Mouse (Mus musculus) embryonic facial prominence, embryonic 11.5 days (tissue): ENCODE measurements around the gene Angptl4. TPM values are rescaled to one million over a fixed set of nuclear protein-coding genes. Genes with fewer than 3 reads are reported as not detected.
A peak's percentile ranks its signal among the peaks of the same experiment; 100 is the strongest.
"Not testable (repeated sequence)": the region's sequence is repeated elsewhere in the genome, so short reads cannot be mapped to it uniquely, and the experiment has no call there.

Source experiments
- ATAC-seq: fragments of 200-750 bp; cut with Nextera tagmentation; replicated peaks from 2 replicates; pipeline ENCODE4 v1.8.0; 2017; ENCODE audit warnings: low read depth; ENCODE audit not compliant: insufficient number of reproducible peaks, low FRiP score, low TSS enrichment
- DNase-seq: peaks from one replicate; pipeline ENCODE4 v3.0.0-alpha.2; 2015; ENCODE audit warnings: low spot score
- H3K27ac ChIP-seq: fragments of 300-500 bp; sonication (generic); replicated peaks from 2 replicates; pipeline ENCODE4 v1.5.1; 2014; ENCODE audit warnings: mild to moderate bottlenecking, low read depth, low read length, control low read depth
- H3K27me3 ChIP-seq: fragments of 300-500 bp; sonication (generic); 2 replicates; pipeline ENCODE4 v1.6.1; 2014; ENCODE audit warnings: mild to moderate bottlenecking, low read length, moderate library complexity, mixed read lengths; ENCODE audit not compliant: control insufficient read depth, insufficient read depth
- H3K36me3 ChIP-seq: fragments of 300-500 bp; sonication (generic); replicated peaks from 2 replicates; pipeline ENCODE4 v1.6.1; 2014; ENCODE audit warnings: low read depth, mild to moderate bottlenecking, low read length, moderate library complexity, mixed read lengths; ENCODE audit not compliant: control insufficient read depth, insufficient read depth
- H3K4me1 ChIP-seq: fragments of 300-500 bp; sonication (generic); 2 replicates; pipeline ENCODE4 v1.6.1; 2014; ENCODE audit warnings: low read length, mixed read lengths; ENCODE audit not compliant: control insufficient read depth, insufficient read depth
- H3K4me2 ChIP-seq: fragments of 300-500 bp; sonication (generic); 2 replicates; pipeline ENCODE4 v1.6.1; 2014; ENCODE audit warnings: low read depth, mild to moderate bottlenecking, control low read depth, low read length, moderate library complexity
- H3K4me3 ChIP-seq: fragments of 300-500 bp; sonication (generic); 2 replicates; pipeline ENCODE4 v1.5.1; 2014; ENCODE audit warnings: low read depth, low read length, control low read depth
- H3K9ac ChIP-seq: fragments of 300-500 bp; sonication (generic); replicated peaks from 2 replicates; pipeline ENCODE4 v1.6.1; 2014; ENCODE audit warnings: mild to moderate bottlenecking, control low read depth, low read length
- H3K9me3 ChIP-seq: fragments of 300-500 bp; sonication (generic); replicated peaks from 2 replicates; pipeline ENCODE4 v1.6.1; 2016; ENCODE audit warnings: mild to moderate bottlenecking, low read length, inconsistent platforms, mixed read lengths; ENCODE audit not compliant: control insufficient read depth
- whole genome bisulfite sequencing: fragments of 180-500 bp; shearing (Covaris S2); extraction: QIAGEN DNeasy Blood & Tissue Kit; methylation state at CpG from one replicate; pipeline ENCODE4 v1.1.7; 2014; 5-methylcytosine and 5-hydroxymethylcytosine counted together
- polyA plus RNA-seq: library from polyadenylated mRNA; unstranded; fragments of >200 nt; fragmentation: Nextera tagmentation; extraction: Ambion mirVana; gene quantifications from 2 replicates; pipeline ENCODE4 v1.2.1, GENCODE M21; 2014

Gene Angptl4
- polyA plus RNA-seq, 1 experiment from 2014 or later = 44.5 TPM

DNA sequence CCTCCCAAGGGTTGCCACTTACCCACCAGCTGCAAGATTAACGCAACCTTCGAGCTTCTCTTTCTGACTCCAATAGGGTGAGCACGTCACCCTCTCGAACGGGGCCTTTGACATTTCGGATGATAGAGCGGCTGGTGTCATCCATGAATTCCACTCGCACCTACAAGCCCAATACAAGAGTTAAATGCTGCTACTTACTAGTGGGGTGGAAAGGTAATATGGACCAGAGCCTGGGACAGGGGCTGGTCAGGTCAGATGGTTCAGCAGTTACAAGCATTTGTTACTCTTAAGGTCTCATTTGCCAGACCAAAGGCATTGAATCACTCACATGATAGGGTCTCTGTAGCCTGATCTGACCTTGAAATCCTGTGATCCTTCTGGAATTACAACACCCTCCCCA is 41.5 kb upstream of the Angptl4 start:
- 82% methylated on average over 8 of the region's 8 CpGs for WGBS
- H3K27me3 ChIP-seq, H3K4me1 ChIP-seq, H3K27ac ChIP-seq, H3K36me3 ChIP-seq, ATAC-seq, H3K9me3 ChIP-seq, DNase-seq: not testable (repeated sequence)
- peak overlapping the region; percentile 72 for H3K4me2 ChIP-seq
- peak overlapping the region; percentile 80 for H3K9ac ChIP-seq
- H3K4me3 ChIP-seq = peak overlapping the region; percentile 69

DNA sequence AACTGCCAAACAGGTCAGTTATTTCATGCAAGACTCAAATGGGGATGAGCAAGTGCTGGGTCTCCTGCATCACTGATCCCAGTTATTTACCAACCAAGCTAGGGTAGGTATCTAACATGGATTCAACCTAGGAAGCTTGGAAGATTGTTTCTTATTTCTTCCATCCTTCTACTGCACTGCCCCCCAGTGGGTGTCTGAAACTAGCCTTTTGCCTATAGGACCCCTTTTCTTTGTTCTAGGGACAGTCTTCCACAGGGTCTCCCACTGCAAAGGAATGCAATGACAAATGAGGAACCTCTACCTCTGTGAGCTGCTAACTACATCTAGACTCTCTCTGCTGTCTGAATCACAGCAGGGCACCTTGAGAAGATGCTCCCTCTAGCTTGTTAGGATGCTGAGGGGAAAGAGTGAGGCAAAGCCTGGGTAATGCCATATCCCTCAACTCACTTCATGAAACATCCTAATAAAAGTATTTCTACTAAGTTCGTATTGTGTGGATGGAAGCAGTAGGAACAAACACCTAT is 40.9 kb upstream of the Angptl4 start:
- peaks cover 2% of the 10 kb centered on the region; the same call in 1 of the 2 replicates for H3K36me3 ChIP-seq
- H3K4me3 ChIP-seq = no peak overlapping the region
- ATAC-seq (no peak), DNase-seq (no peak)
- 84% methylated on average over 1 of the region's 1 CpGs for WGBS
- peaks cover 3% of the 10 kb centered on the region for H3K4me1 ChIP-seq
- H3K27me3 ChIP-seq = no peaks in the 10 kb centered on the region
- H3K9me3 ChIP-seq = no peaks in the 10 kb centered on the region
- H3K4me2 ChIP-seq = peak overlapping the region; percentile 14; the same call in 1 of the 2 replicates
- no peak overlapping the region for H3K9ac ChIP-seq
- no peak overlapping the region for H3K27ac ChIP-seq

DNA sequence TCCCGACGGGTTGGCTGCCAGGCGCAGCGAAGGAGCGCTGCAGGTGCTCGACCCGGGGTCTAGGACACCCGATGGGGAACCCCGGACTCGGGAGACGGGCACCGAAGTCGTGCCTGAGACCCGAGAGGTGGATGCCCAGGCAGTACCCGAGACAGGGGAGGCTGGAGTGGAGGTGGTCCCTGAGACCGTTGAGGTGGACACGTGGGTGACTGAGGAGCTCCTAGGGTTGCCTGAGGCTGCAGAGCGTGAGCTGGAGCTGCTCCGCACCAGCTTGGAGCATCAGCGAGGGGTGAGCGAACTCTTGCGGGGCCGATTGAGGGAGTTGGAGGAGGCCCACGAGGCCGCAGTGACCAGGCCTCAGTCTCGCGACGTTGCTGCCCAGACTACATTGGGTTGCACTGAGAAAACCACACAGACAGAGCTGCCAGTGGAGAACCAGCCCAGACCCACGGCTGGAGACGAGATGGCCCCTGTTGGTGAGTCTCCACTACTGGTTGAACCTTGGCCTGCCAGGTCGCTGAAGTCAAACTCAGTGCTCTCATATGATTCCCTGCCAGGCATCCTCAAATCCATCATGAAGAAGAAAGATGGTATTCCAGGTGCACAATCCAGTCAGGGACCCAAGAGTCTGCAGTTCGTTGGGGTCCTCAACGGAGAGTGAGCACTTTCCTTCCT is 36.5 kb upstream of the Angptl4 start:
- Histone ChIP-seq H3K9ac (peak overlapping the region; percentile 85), H3K4me3 (peak overlapping the region; percentile 57), H3K4me1 (peaks cover 6% of the 10 kb centered on the region; the same call in 1 of the 2 replicates), H3K9me3 (no peaks in the 10 kb centered on the region), H3K36me3 (peaks cover 2% of the 10 kb centered on the region), H3K4me2 (peak overlapping the region; percentile 96), H3K27me3 (no peaks in the 10 kb centered on the region), H3K27ac (peak overlapping the region; percentile 70)
- ATAC-seq = peak; percentile 60
- no peak for DNase-seq
- WGBS = 20% methylated on average over 33 of the region's 33 CpGs

DNA sequence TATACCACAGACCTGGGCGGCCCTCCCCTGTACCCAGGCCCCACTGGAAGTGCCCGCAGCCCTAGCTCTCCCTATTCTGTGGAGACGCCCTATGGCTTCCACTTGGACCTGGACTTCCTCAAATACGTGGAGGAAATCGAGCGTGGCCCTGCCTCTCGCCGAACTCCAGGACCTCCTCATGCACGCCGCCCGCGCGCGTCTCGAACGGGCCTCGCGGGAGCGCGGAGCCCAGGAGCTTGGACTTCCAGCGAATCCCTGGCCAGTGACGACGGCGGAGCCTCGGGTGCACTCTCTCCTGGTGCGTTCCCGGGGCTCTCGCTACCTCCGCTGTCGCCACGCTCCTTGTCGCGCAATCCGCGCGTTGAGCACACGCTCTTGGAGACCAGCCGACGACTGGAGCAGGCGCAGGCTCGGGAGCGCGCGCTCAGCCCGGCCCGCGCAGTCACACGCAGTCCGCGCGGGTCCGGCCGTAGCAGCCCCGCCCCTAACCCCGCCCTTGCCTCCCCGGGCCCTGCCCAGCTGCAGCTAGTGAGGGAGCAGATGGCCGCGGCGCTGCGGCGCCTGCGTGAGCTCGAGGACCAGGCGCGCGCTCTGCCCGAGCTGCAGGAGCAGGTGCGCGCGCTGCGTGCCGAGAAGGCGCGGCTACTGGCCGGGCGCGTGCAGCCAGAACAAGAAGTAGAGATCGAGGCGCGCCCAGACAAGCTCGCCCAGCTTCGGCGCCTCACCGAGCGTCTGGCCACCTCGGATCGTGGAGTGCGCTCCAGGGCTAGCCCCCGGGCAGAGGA is 35.7 kb upstream of the Angptl4 start:
- DNase-seq = peak; percentile 97
- Histone ChIP-seq H3K9me3 (no peaks in the 10 kb centered on the region), H3K27me3 (no peaks in the 10 kb centered on the region), H3K4me3 (peak overlapping the region; percentile 57), H3K4me2 (peak overlapping the region; percentile 96), H3K36me3 (peaks cover 2% of the 10 kb centered on the region), H3K27ac (peak overlapping the region; percentile 70), H3K9ac (peak overlapping the region; percentile 85), H3K4me1 (peaks cover 6% of the 10 kb centered on the region; the same call in 1 of the 2 replicates)
- peak; percentile 91 for ATAC-seq
- WGBS = under 1% methylated on average over 89 of the region's 89 CpGs

DNA sequence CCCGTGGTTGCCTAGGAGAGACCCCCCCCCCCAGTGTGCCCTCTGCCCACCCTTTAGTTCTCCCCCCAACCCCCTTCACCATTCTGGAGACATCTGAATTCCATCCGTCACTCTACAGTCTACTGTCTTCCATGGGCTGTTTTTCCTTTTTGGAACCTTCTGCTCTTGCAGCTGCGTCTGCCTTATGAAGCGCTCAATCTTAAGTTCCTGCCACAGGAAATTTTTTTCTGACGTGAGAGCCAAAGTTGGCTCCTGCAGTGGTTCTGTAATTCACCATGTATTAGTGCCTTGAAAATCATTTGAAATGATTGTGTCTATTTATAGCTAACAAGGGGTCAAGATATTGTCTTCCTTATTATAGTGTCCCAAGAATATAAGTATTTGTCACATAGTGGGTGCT is 35.0 kb upstream of the Angptl4 start:
- no peak overlapping the region for H3K9ac ChIP-seq
- 83% methylated on average over 5 of the region's 5 CpGs for WGBS

DNA sequence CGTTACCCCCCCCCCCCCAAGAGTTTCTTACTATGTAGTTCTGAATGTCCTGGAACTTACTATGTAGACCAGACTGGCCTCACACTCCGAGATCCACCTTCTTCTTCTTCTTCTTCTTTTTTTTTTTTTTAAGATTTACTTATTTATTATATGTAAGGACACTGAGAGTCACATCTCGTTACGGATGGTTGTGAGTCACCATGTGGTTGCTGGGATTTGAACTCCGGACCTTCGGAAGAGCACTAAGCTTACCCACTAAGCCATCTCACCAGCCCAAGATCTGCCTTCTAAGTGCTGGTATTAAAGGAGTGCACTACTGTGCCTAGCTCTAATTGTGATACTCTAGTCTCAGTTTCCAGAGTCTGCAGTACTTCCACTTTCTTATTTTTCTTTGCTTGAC is 33.8 kb upstream of the Angptl4 start:
- no peak overlapping the region for H3K9ac ChIP-seq
- no peak overlapping the region for H3K4me3 ChIP-seq
- no peak overlapping the region for H3K27ac ChIP-seq
- H3K4me2 ChIP-seq = no peak overlapping the region
- no peak for DNase-seq
- H3K9me3 ChIP-seq = no peaks in the 10 kb centered on the region
- WGBS = 91% methylated on average over 6 of the region's 6 CpGs
- no peak for ATAC-seq
- peaks cover 6% of the 10 kb centered on the region; the same call in 1 of the 2 replicates for H3K4me1 ChIP-seq
- H3K27me3 ChIP-seq = no peaks in the 10 kb centered on the region
- H3K36me3 ChIP-seq = peaks cover 2% of the 10 kb centered on the region

More for the DNA sequence above, 35.0 kb upstream of the Angptl4 start:
- DNase-seq (no peak), ATAC-seq (no peak)
- no peaks in the 10 kb centered on the region for H3K9me3 ChIP-seq
- no peaks in the 10 kb centered on the region for H3K27me3 ChIP-seq
- peak overlapping the region; percentile 96 for H3K4me2 ChIP-seq
- peaks cover 6% of the 10 kb centered on the region; the same call in 1 of the 2 replicates for H3K4me1 ChIP-seq
- peaks cover 2% of the 10 kb centered on the region for H3K36me3 ChIP-seq
- no peak overlapping the region for H3K27ac ChIP-seq
- no peak overlapping the region for H3K4me3 ChIP-seq

DNA sequence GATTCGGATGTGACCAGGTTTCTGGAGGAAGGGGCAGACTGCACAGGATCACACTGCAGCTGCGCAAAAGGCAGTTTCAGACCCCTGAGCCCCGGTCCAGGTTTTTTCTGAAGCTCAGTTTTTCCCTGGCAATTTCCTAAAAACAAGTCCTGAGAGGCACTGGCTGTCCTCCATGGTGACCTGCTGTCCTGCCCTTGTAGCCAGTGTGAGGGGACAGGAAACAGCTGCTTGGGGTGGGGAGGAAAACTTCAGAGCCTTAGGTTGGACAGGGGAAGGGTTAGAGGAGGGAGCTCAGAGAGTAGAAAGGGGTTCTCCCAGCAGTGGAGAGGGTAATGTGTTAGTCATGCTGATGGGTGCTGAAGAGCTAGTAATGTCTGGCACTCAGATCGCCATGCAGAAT is 31.4 kb upstream of the Angptl4 start:
- Histone ChIP-seq H3K27ac (no peak overlapping the region), H3K9me3 (no peaks in the 10 kb centered on the region), H3K4me1 (peaks cover 6% of the 10 kb centered on the region; the same call in 1 of the 2 replicates), H3K4me3 (no peak overlapping the region), H3K27me3 (no peaks in the 10 kb centered on the region), H3K9ac (no peak overlapping the region), H3K36me3 (no peaks in the 10 kb centered on the region; the same call in 1 of the 2 replicates), H3K4me2 (no peak overlapping the region)
- DNase-seq (no peak), ATAC-seq (no peak)
- WGBS = 63% methylated on average over 4 of the region's 4 CpGs
